Mouse (Mus musculus) G1E-ER4 (cell line): ENCODE data around the gene Hbq1b. TPM values are rescaled to one million over a fixed set of nuclear protein-coding genes. Genes with fewer than 3 reads are reported as not detected.
"Not testable (repeated sequence)": the region's sequence is repeated elsewhere in the genome, so short reads cannot be mapped to it uniquely, and the experiment has no call there.

Experiments used
- GATA1 ChIP-seq: IDR thresholded peaks from one replicate; pipeline ENCODE4 v1.8.0; 2012; ENCODE audit warnings: low read length, inconsistent platforms
- polyA plus RNA-seq: library from polyadenylated mRNA; stranded (reverse); fragments of >175 nt; gene quantifications from 2 replicates; pipeline ENCODE4 v1.2.3, GENCODE M21; 2012

Gene Hbq1b
- polyA plus RNA-seq, 1 experiment = 0.12 TPM

GRCm38 (mm10) chr11:32285031-32285775 lies 1.6 kb upstream of the Hbq1b start:
- no peak for TF ChIP-seq GATA1

- no peak for TF ChIP-seq GATA1
These were observed 694 bp downstream of the Hbq1b start for GRCm38 (mm10) chr11:32287493-32287825.

GRCm38 (mm10) chr11:32296203-32296602 lies 9.4 kb downstream of the Hbq1b start, which contains the start of gene Hba-a2:
Gene Hba-a2, plus strand, starts transcription at chr11:32296489.
- not testable (repeated sequence) for TF ChIP-seq GATA1

- TF ChIP-seq GATA1 = no peak
These were observed 11.2 kb downstream of the Hbq1b start for GRCm38 (mm10) chr11:32297866-32298531.

GRCm38 (mm10) chr11:32298532-32298918 lies 11.8 kb downstream of the Hbq1b start:
- no peak for TF ChIP-seq GATA1

- TF ChIP-seq GATA1 = not testable (repeated sequence)
These were observed 13.1 kb downstream of the Hbq1b start, which contains the start of gene Hbq1a for GRCm38 (mm10) chr11:32299865-32300264. Gene Hbq1a, plus strand, starts transcription at chr11:32300069.

- no peak for TF ChIP-seq GATA1
These were observed 13.8 kb downstream of the Hbq1b start for GRCm38 (mm10) chr11:32300279-32301267.

- TF ChIP-seq GATA1 = no peak
These were observed 14.7 kb downstream of the Hbq1b start for GRCm38 (mm10) chr11:32301506-32301905.

- TF ChIP-seq GATA1 = no peak
These were observed 16.2 kb downstream of the Hbq1b start for GRCm38 (mm10) chr11:32302824-32303419.

GRCm38 (mm10) chr11:32303455-32303854 lies 16.7 kb downstream of the Hbq1b start:
- TF ChIP-seq GATA1 = no peak

GRCm38 (mm10) chr11:32307006-32307405 lies 20.2 kb downstream of the Hbq1b start:
- no peak for TF ChIP-seq GATA1

- TF ChIP-seq GATA1 = no peak
These were observed 22.7 kb downstream of the Hbq1b start for GRCm38 (mm10) chr11:32309446-32309845.

GRCm38 (mm10) chr11:32309928-32310327 lies 23.2 kb downstream of the Hbq1b start:
- no peak for TF ChIP-seq GATA1

- no peak for TF ChIP-seq GATA1
These were observed 29.2 kb downstream of the Hbq1b start for GRCm38 (mm10) chr11:32316009-32316408.

GRCm38 (mm10) chr11:32320507-32321195 lies 33.9 kb downstream of the Hbq1b start:
- no peak for TF ChIP-seq GATA1
